Mouse (Mus musculus) midbrain, embryonic 11.5 days (tissue): ENCODE measurements at regions not wholly inside any gene's neighbourhood (a gene's known extent, or its start where the extent isn't known, plus 50 kb on each side); places are given as distances from the start of the nearest gene placed in this dataset.

Source experiments
- ATAC-seq: fragments of 200-750 bp; cut with Nextera tagmentation; 2 replicates; pipeline ENCODE4 v1.8.0; 2017; ENCODE audit warnings: moderate TSS enrichment, moderate library complexity; ENCODE audit not compliant: low FRiP score
- DNase-seq: peaks from one replicate; pipeline ENCODE4 v3.0.0; 2015; ENCODE audit warnings: low spot score; ENCODE audit errors: missing footprints
- H3K27ac ChIP-seq: fragments of 300-500 bp; sonication (generic); 2 replicates; pipeline ENCODE4 v1.5.1; 2014; ENCODE audit warnings: low read depth, low read length
- H3K27me3 ChIP-seq: fragments of 300-500 bp; sonication (generic); 2 replicates; pipeline ENCODE4 v1.6.1; 2014; ENCODE audit warnings: mild to moderate bottlenecking, low read length, moderate library complexity, mixed read lengths; ENCODE audit not compliant: control insufficient read depth, insufficient read depth
- H3K36me3 ChIP-seq: fragments of 300-500 bp; sonication (generic); 2 replicates; pipeline ENCODE4 v1.6.1; 2014; ENCODE audit warnings: mild to moderate bottlenecking, low read length, moderate library complexity, mixed read lengths; ENCODE audit not compliant: control insufficient read depth, insufficient read depth
- H3K4me1 ChIP-seq: fragments of 300-500 bp; sonication (generic); 2 replicates; pipeline ENCODE4 v1.6.1; 2014; ENCODE audit warnings: low read length; ENCODE audit not compliant: control insufficient read depth, insufficient read depth
- H3K4me2 ChIP-seq: fragments of 300-500 bp; sonication (generic); 2 replicates; pipeline ENCODE4 v1.6.1; 2014; ENCODE audit warnings: mild to moderate bottlenecking, moderate library complexity
- H3K4me3 ChIP-seq: fragments of 300-500 bp; sonication (generic); 2 replicates; pipeline ENCODE4 v1.5.1; 2014; ENCODE audit warnings: low read depth, low read length
- H3K9ac ChIP-seq: fragments of 300-500 bp; sonication (generic); 2 replicates; pipeline ENCODE4 v1.6.1; 2014; ENCODE audit warnings: low read length
- H3K9me3 ChIP-seq: fragments of 300-500 bp; sonication (generic); 2 replicates; pipeline ENCODE4 v1.6.1; 2016; ENCODE audit warnings: low read length; ENCODE audit not compliant: control insufficient read depth
- WGBS: fragments of 180-500 bp; shearing (Covaris S2); extraction: QIAGEN DNeasy Blood & Tissue Kit; methylation state at CpG from one replicate; pipeline ENCODE4 v1.1.7; 2014; 5-methylcytosine and 5-hydroxymethylcytosine counted together

DNA sequence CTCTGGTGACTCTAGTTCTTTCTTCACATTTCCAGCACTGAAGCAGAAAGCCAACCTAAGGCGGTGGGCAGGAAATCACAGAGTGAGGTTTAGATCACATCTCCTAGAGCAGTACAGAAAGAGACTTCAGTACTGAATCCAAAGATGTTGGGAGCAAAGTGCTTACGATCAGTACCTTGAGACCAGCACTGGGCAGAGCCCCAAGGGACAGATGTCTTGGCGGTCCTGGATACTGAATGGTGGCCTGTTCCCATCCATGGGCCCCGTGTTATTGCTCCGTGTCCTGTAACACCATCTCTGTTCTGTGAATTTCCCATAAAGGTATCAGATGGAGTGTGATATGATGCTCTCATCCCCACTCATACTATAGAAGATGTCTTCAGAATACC, 353.5 kb upstream of the Nfe2l3 start:
- Histone ChIP-seq H3K27ac (peak overlapping the region; percentile 75; the same call in 1 of the 2 replicates), H3K4me1 (peaks cover 30% of the 10 kb centered on the region), H3K9ac (no peak overlapping the region), H3K36me3 (no peaks in the 10 kb centered on the region), H3K4me2 (no peak overlapping the region), H3K27me3 (no peaks in the 10 kb centered on the region), H3K4me3 (no peak overlapping the region), H3K9me3 (no peaks in the 10 kb centered on the region)
- 89% methylated on average over 5 of the region's 5 CpGs for WGBS
- DNase-seq (no peak), ATAC-seq (no peak)

DNA sequence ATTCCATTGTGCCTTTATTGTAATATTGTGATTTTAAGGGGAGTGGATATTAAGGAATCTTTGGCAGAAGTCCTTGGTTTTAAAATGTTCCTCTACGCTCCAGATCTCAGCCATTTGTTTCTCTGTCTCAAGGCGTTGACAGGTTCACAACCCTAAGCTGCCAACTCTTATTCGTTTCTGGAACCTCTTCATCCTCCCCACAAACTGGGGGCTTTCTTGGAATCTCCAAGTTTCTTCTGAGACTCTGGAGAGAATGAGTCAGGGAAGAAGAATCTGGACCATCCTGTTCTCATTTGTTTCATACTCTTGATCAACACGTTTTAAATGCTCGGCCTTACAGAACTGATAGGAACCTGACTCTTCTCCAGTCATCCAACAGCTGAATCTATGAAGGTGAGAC, 351.4 kb upstream of the Nfe2l3 start:
- DNase-seq (no peak), ATAC-seq (no peak)
- no peaks in the 10 kb centered on the region for H3K9me3 ChIP-seq
- no peak overlapping the region for H3K4me3 ChIP-seq
- H3K4me1 ChIP-seq, result peaks cover 19% of the 10 kb centered on the region
- H3K9ac ChIP-seq, result no peak overlapping the region
- no peak overlapping the region for H3K4me2 ChIP-seq
- no peak overlapping the region for H3K27ac ChIP-seq
- WGBS, result 95% methylated on average over 5 of the region's 5 CpGs
- no peaks in the 10 kb centered on the region for H3K36me3 ChIP-seq
- H3K27me3 ChIP-seq, result no peaks in the 10 kb centered on the region

DNA sequence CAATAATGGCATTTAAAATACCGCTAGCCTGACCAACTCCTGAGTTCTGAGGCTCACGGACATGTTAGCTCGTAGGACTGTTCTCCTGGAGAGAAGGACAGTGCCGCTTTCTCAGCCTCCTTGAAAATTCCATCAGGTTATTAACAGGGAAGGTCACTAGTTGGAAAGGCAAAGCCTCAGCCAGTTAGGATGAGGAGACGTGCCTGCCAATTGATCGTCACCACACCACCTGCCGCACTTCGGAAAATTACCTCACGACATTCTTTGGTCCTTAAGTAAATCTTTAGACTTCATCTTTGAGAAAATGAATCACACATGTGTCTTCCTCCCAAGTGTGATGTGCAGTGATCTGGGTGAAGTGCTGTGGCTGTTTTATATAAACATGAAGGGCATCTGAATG, 347.8 kb upstream of the Nfe2l3 start:
- Histone ChIP-seq H3K4me2 (no peak overlapping the region), H3K4me1 (no peaks in the 10 kb centered on the region; the same call in 1 of the 2 replicates), H3K36me3 (no peaks in the 10 kb centered on the region), H3K4me3 (no peak overlapping the region), H3K9me3 (no peaks in the 10 kb centered on the region), H3K9ac (no peak overlapping the region), H3K27me3 (no peaks in the 10 kb centered on the region), H3K27ac (no peak overlapping the region)
- 89% methylated on average over 9 of the region's 9 CpGs for whole genome bisulfite sequencing
- DNase-seq (no peak), ATAC-seq (no peak)

DNA sequence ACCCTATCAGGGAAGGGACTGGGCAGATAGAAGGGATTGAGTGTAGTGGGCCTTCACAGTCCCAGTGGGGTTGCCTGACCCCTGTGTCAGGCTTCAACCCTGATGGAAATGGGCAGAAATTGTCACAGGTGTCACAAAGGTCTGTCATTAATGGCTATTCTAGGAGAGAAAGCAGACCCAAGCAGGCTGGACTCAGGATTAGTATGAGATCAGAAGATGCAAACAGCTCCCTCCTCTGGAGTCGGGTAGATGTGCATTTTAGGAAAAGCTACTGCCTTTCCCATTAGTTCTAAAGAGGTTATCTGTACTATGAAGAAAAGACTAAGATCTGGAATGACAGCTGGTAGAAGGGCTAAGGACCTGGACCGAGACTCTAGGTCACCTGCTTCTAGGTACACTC, 346.9 kb upstream of the Nfe2l3 start:
- ATAC-seq (no peak), DNase-seq (no peak)
- Histone ChIP-seq H3K27ac (no peak overlapping the region), H3K9me3 (no peaks in the 10 kb centered on the region), H3K4me1 (no peaks in the 10 kb centered on the region; the same call in 1 of the 2 replicates), H3K9ac (no peak overlapping the region), H3K36me3 (no peaks in the 10 kb centered on the region), H3K4me2 (no peak overlapping the region), H3K4me3 (no peak overlapping the region), H3K27me3 (no peaks in the 10 kb centered on the region)
- WGBS, result 49% methylated on average over 2 of the region's 2 CpGs

DNA sequence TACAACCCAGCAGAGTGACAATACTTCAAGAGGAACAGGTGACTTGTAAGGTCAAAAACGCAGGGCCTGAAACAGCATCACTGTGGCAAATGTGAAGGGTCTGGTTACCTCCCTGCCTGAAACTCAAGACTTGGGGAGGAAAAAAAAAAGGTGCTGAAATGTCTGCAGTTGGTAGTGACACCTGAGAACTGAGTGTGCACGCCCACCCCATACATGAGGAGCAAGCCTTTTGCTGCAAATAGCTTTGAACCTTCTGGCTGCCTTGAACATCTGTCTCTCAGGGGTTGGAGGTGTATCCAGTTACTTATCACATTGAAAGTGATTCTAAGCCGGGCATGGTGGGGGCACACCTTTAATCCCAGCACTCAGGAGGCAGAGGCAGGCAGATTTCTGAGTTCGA, 346.1 kb upstream of the Nfe2l3 start:
- no peak overlapping the region for H3K4me2 ChIP-seq
- H3K9me3 ChIP-seq, result no peaks in the 10 kb centered on the region
- ATAC-seq (no peak), DNase-seq (no peak)
- WGBS, result 83% methylated on average over 4 of the region's 4 CpGs
- H3K9ac ChIP-seq, result no peak overlapping the region
- H3K27ac ChIP-seq, result no peak overlapping the region
- H3K36me3 ChIP-seq, result no peaks in the 10 kb centered on the region
- no peaks in the 10 kb centered on the region for H3K27me3 ChIP-seq
- H3K4me3 ChIP-seq, result no peak overlapping the region
- H3K4me1 ChIP-seq, result no peaks in the 10 kb centered on the region; the same call in 1 of the 2 replicates

DNA sequence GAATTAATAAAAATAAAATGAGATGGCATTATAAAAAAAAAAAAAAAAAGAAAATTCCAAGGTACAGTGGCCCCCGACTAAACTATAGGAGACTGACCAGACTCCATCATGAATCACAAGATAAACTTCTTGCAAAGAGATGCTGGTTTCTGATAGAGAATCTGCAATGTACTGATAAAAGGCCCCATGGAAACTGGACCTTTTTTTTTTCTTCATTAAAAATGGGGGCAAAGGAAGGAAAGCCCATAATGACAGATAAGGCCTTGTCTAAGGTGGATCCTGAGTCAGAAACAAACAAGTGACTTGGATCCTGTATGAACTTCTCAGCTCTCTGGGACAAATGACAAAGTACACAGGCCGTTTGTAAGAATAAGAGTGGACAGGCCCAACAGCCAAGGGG, 344.7 kb upstream of the Nfe2l3 start:
- H3K27me3 ChIP-seq, result no peaks in the 10 kb centered on the region
- no peak overlapping the region for H3K9ac ChIP-seq
- no peak overlapping the region for H3K4me2 ChIP-seq
- H3K4me3 ChIP-seq, result no peak overlapping the region
- no peak for ATAC-seq
- DNase-seq, result no peak
- H3K27ac ChIP-seq, result no peak overlapping the region
- no peaks in the 10 kb centered on the region for H3K9me3 ChIP-seq
- WGBS, result 84% methylated on average over 2 of the region's 2 CpGs
- H3K36me3 ChIP-seq, result no peaks in the 10 kb centered on the region
- no peaks in the 10 kb centered on the region; the same call in 1 of the 2 replicates for H3K4me1 ChIP-seq

DNA sequence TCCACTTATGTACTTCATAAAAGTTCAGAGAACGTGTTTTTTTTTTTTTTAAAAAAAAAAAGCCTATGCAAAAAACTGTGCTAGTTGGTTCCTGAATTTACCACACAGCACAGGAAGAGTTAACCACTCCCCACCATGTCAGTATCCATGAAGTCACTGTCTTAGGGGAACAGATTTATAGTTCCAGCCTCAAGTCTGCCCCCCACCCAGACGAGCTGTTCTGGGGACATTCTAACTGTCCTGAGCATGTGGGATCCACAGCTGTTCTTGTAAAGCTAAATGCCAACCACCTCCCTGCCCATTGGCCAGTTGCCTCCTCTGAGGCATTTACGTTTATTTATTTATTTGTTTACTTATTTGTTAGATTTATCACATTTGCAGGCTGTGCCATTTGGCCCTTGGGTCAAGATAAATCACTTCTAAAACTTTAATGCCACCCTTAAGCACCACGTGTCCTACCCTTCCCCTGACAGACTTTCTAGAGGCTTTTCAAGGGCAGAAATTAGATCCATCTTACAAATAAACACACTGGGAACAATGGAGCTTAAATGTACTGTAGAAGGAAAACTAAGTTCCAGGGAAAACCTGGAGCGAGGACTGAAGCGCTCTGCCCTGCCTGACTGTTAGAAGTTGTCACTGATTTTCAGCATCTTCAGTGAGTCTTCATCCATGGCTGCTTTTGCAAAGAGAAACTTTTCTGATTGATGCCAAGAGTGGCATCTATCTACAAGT, 343.7 kb upstream of the Nfe2l3 start:
- DNase-seq (no peak), ATAC-seq (no peak)
- H3K9ac ChIP-seq, result no peak overlapping the region
- 65% methylated on average over 6 of the region's 6 CpGs for WGBS
- H3K4me1 ChIP-seq, result no peaks in the 10 kb centered on the region; the same call in 1 of the 2 replicates
- H3K27ac ChIP-seq, result no peak overlapping the region
- no peak overlapping the region for H3K4me3 ChIP-seq
- no peaks in the 10 kb centered on the region for H3K36me3 ChIP-seq
- H3K4me2 ChIP-seq, result no peak overlapping the region
- H3K9me3 ChIP-seq, result no peaks in the 10 kb centered on the region
- H3K27me3 ChIP-seq, result no peaks in the 10 kb centered on the region

DNA sequence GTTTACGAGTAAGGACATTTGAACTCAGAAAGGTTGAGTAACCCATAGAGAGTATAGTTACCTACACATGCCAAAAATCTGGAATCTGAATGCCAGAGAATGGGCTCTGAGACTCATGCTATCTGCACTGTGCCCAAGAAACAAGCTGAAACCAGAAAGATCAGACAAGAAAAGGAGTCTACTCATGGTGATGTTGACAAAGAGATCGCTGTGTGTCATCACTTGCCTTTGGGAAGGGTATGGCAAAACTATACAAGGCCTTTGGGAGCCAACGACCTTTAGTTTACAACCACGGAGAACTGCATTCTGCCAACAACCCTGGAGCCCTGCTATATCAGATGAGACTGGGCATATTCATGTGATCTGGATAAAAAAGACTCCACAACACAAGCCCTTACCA, 339.3 kb upstream of the Nfe2l3 start:
- Histone ChIP-seq H3K4me1 (peaks cover 2% of the 10 kb centered on the region; the same call in 1 of the 2 replicates), H3K27ac (no peak overlapping the region), H3K9ac (no peak overlapping the region), H3K4me2 (no peak overlapping the region), H3K4me3 (no peak overlapping the region), H3K27me3 (no peaks in the 10 kb centered on the region), H3K9me3 (no peaks in the 10 kb centered on the region), H3K36me3 (no peaks in the 10 kb centered on the region)
- DNase-seq (no peak), ATAC-seq (no peak)
- 91% methylated on average over 4 of the region's 4 CpGs for WGBS

DNA sequence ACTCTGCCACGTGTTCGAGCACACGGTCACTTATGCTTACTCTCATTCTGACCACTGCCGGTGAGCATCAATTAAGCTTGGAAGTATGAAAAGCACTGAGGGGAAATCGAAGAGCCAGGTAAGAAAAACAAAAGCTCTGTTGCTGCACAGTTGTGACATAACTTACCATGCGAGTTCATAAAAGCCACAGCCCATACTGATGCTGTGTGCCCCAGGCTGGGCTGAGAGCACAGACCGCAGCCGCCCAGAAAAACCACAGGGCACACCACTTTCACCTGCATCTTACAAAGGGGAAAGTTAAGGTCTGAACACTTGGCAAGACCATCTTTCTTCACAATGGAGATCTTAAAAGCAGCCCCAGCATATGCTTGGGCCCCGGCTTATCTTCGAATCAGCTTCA, 338.2 kb upstream of the Nfe2l3 start:
- Histone ChIP-seq H3K4me1 (peaks cover 2% of the 10 kb centered on the region; the same call in 1 of the 2 replicates), H3K9ac (no peak overlapping the region), H3K9me3 (no peaks in the 10 kb centered on the region), H3K27me3 (no peaks in the 10 kb centered on the region), H3K4me3 (no peak overlapping the region), H3K36me3 (no peaks in the 10 kb centered on the region), H3K27ac (no peak overlapping the region), H3K4me2 (no peak overlapping the region)
- no peak for DNase-seq
- 86% methylated on average over 10 of the region's 10 CpGs for WGBS
- no peak for ATAC-seq
